Mouse (Mus musculus): ENCODE results near the gene Gpr137c. TPM values are rescaled to one million over a fixed set of nuclear protein-coding genes. Genes with fewer than 3 reads are reported as not detected.

Gpr137c gene
- polyA plus RNA-seq, 1 experiment from 2014 or later, result 25.0 TPM

DNA sequence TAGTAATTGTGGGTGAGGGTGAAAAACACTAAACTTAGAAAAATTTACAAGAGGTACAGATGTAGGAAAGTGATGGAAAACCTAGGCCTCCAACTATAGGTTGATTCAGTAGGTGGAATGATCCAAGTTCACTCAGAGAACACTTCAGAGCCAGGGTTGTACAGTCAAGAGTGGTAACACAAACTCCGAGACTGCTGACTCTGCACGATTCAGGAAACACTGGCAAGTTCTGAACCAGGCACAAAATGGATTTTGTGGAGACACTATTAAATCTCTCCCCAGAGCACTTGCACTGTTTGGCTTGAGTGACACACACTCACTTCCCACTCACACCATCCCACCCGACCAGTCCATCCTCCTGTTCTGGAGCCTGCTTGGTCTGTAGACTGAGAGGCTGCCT, 103.8 kb downstream of the Gpr137c start:
- ATAC-seq (ENCODE audit: low read depth), result no peak

GRCm38 (mm10) chr14:45325471-45325870, 106.0 kb downstream of the Gpr137c start:
- Histone ChIP-seq H3K4me2 (ENCODE audit: low read depth, low read length) (no peak overlapping the region), H3K27ac (ENCODE audit: low read depth, low read length) (no peak overlapping the region), H3K4me3 (ENCODE audit: low read depth, low read length) (no peak overlapping the region), H3K36me3 (ENCODE audit: control insufficient read depth, insufficient read depth, low read length) (no peaks in the 10 kb centered on the region), H3K9me3 (ENCODE audit: control insufficient read depth, low read length) (no peaks in the 10 kb centered on the region), H3K27me3 (ENCODE audit: control insufficient read depth, insufficient read depth, low read length) (no peaks in the 10 kb centered on the region; the same call in 1 of the 2 replicates), H3K4me1 (ENCODE audit: control insufficient read depth, insufficient read depth, low read length) (no peaks in the 10 kb centered on the region), H3K9ac (replicated peaks; ENCODE audit: low read depth, low read length) (no peak overlapping the region)
- ATAC-seq (ENCODE audit: low read depth), result no peak

More for the DNA sequence above, 103.8 kb downstream of the Gpr137c start:
- Histone ChIP-seq H3K36me3 (ENCODE audit: control insufficient read depth, insufficient read depth, low read length) (no peaks in the 10 kb centered on the region), H3K4me1 (ENCODE audit: control insufficient read depth, insufficient read depth, low read length) (no peaks in the 10 kb centered on the region), H3K9ac (replicated peaks; ENCODE audit: low read depth, low read length) (no peak overlapping the region), H3K27me3 (ENCODE audit: control insufficient read depth, insufficient read depth, low read length) (no peaks in the 10 kb centered on the region), H3K4me2 (ENCODE audit: low read depth, low read length) (no peak overlapping the region), H3K27ac (ENCODE audit: low read depth, low read length) (no peak overlapping the region), H3K4me3 (ENCODE audit: low read depth, low read length) (no peak overlapping the region), H3K9me3 (ENCODE audit: control insufficient read depth, low read length) (no peaks in the 10 kb centered on the region)
- 90% methylated on average over 3 of the region's 3 CpGs for WGBS

DNA sequence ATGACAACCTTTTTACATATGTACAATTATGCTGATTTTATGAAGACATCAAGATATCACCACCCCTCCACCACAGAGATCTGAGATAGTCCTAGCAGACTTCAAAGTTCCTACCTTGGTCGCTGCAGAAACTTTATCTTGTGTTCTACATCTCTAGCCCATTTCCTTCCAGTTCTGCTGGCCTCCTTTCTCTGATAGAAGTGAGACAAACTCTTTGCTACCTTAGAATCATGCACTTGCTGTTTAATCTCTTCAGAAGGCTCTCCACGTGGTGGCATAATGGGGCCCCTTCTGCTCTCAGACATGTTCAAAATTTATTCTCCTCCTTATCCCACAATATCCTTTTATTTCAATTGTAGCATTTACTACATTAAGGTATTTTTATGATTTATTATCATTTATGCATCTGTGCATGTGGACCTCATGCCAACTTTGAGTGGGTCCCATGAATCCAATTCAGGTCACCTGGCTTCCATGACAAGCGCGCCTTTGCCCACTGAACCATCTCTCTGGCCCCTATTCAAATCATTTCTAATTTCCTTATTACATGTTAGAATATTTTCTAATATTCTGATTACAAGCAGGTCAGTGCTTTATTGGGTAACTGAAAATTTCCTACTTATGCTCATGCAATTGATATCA, 108.7 kb downstream of the Gpr137c start:
- Histone ChIP-seq H3K4me2 (ENCODE audit: low read depth, low read length) (no peak overlapping the region), H3K4me3 (ENCODE audit: low read depth, low read length) (no peak overlapping the region), H3K9me3 (ENCODE audit: control insufficient read depth, low read length) (no peaks in the 10 kb centered on the region), H3K36me3 (ENCODE audit: control insufficient read depth, insufficient read depth, low read length) (peaks cover 10% of the 10 kb centered on the region; the same call in 1 of the 2 replicates), H3K27ac (ENCODE audit: low read depth, low read length) (no peak overlapping the region), H3K27me3 (ENCODE audit: control insufficient read depth, insufficient read depth, low read length) (no peaks in the 10 kb centered on the region; the same call in 1 of the 2 replicates), H3K9ac (replicated peaks; ENCODE audit: low read depth, low read length) (no peak overlapping the region), H3K4me1 (ENCODE audit: control insufficient read depth, insufficient read depth, low read length) (peaks cover 5% of the 10 kb centered on the region; the same call in 1 of the 2 replicates)
- WGBS, result 88% methylated on average over 4 of the region's 4 CpGs
- no peak for ATAC-seq (ENCODE audit: low read depth)

GRCm38 (mm10) chr14:45329018-45329588, 109.6 kb downstream of the Gpr137c start:
- Histone ChIP-seq H3K4me2 (ENCODE audit: low read depth, low read length) (peak overlapping the region; percentile 44), H3K27ac (ENCODE audit: low read depth, low read length) (peak overlapping the region; percentile 30; the same call in 1 of the 2 replicates), H3K4me3 (ENCODE audit: low read depth, low read length) (peak overlapping the region; percentile 89), H3K4me1 (ENCODE audit: control insufficient read depth, insufficient read depth, low read length) (peaks cover 5% of the 10 kb centered on the region; the same call in 1 of the 2 replicates), H3K9ac (replicated peaks; ENCODE audit: low read depth, low read length) (no peak overlapping the region), H3K27me3 (ENCODE audit: control insufficient read depth, insufficient read depth, low read length) (no peaks in the 10 kb centered on the region; the same call in 1 of the 2 replicates), H3K9me3 (ENCODE audit: control insufficient read depth, low read length) (no peaks in the 10 kb centered on the region), H3K36me3 (ENCODE audit: control insufficient read depth, insufficient read depth, low read length) (peaks cover 10% of the 10 kb centered on the region; the same call in 1 of the 2 replicates)
- peak; percentile 38 for ATAC-seq (ENCODE audit: low read depth)
- 13% methylated on average over 8 of the region's 8 CpGs for WGBS

- peak within 1 kb of the TSS; percentile 89 for H3K4me3 ChIP-seq (ENCODE audit: low read depth, low read length)
- peaks cover 5% of the 10 kb centered on the region; the same call in 1 of the 2 replicates for H3K4me1 ChIP-seq (ENCODE audit: control insufficient read depth, insufficient read depth, low read length)
- WGBS, result under 1% methylated on average over 44 of the region's 44 CpGs
- peaks cover 12% of the 10 kb centered on the region; the same call in 1 of the 2 replicates for H3K36me3 ChIP-seq (ENCODE audit: control insufficient read depth, insufficient read depth, low read length)
- H3K27me3 ChIP-seq (ENCODE audit: control insufficient read depth, insufficient read depth, low read length), result no peaks in the 10 kb centered on the region; the same call in 1 of the 2 replicates
- peak within 1 kb of the TSS; percentile 91 for H3K9ac ChIP-seq (replicated peaks; ENCODE audit: low read depth, low read length)
- H3K27ac ChIP-seq (ENCODE audit: low read depth, low read length), result peak within 1 kb of the TSS; percentile 91
- peak within 1 kb of the TSS; percentile 67 for H3K4me2 ChIP-seq (ENCODE audit: low read depth, low read length)
- ATAC-seq (ENCODE audit: low read depth), result peak; percentile 97
- H3K9me3 ChIP-seq (ENCODE audit: control insufficient read depth, low read length), result no peaks in the 10 kb centered on the region
These were observed 110.2 kb downstream of the Gpr137c start, which contains the start of gene Psmc6 for GRCm38 (mm10) chr14:45329589-45330181. Gene Psmc6, plus strand, starts transcription at chr14:45329788.

Other genes with a start within 250 kb of the Gpr137c start
- 1.6 and 2.4 TPM in 2 replicates for gene Ptger2, start 231.5 kb upstream of the Gpr137c start, polyA plus RNA-seq (2014; fragmentation: Nextera tagmentation; extraction: Ambion mirVana)
- 45.4 and 45.7 TPM in 2 replicates for gene Txndc16, start 611 bp downstream of the Gpr137c start, polyA plus RNA-seq (2014; fragmentation: Nextera tagmentation; extraction: Ambion mirVana)
- 21.1 and 24.3 TPM in 2 replicates for gene Ero1l, start 99.1 kb downstream of the Gpr137c start, polyA plus RNA-seq (2014; fragmentation: Nextera tagmentation; extraction: Ambion mirVana)
- 184 and 192 TPM in 2 replicates for gene Psmc6, start 110.1 kb downstream of the Gpr137c start, polyA plus RNA-seq (2014; fragmentation: Nextera tagmentation; extraction: Ambion mirVana)
- 74.1 and 76.1 TPM in 2 replicates for gene Styx, start 131.4 kb downstream of the Gpr137c start, polyA plus RNA-seq (2014; fragmentation: Nextera tagmentation; extraction: Ambion mirVana)
- gene Gnpnat1, start 185.2 kb downstream of the Gpr137c start, polyA plus RNA-seq (2014; fragmentation: Nextera tagmentation; extraction: Ambion mirVana), result 30.8 and 31.0 TPM in 2 replicates